Mouse (Mus musculus): ENCODE data around the gene Adam1b.

DNA sequence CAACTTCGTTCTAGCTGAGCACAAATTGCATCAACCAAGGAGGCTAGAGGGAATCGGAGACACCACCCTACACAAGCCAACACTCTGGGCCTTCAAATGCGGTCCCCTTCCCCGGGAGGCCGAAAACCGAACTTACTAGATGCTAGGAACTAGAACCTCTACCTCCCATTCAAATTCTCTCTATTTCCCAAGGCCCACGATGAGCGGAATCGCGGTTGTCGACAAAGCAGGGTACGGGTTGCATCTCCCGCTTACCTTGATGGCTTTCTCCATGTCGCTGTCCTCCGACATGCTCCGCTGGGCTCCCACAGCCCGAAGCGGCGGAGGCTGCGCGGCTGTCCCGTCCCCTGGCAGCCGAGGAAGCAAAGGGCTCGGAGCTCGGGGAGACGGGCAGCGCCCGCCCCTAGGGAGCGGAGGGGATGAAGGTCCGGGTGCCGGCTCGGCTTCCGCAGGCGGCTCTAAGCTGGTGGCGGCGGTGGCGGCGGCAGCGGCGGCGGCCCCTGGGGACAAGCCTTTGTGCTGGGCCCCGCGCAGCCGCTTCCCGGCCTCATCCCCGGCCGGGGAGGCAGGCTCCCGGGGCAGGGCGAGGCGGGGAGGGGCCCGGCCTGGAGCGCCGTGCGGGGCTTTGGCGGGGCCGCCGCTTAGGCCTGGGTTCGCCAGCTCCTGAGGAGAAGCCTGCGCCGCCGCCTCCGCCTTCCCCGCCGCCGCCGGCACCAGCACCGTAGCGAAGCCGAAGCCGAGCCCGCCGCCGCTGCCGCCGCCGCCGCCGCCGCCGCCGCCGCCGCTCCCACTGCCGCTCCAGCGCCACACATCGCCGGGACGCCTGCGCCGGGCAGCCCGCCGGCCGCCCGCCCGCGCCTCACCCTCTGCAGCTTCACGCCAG, 41.9 kb upstream of the Adam1b start, which contains the start of the genes Adam1a and Gm42878:
- TF ChIP-seq CTCF (IDR thresholded peaks at IDR 0.05; ENCODE audit: control insufficient read depth, insufficient read depth, insufficient read length) (no peak), CEBPB (IDR thresholded peaks at IDR 0.05; ENCODE audit: low read depth) (no peak), FOSL1 (IDR thresholded peaks at IDR 0.05; ENCODE audit: insufficient read depth, low read length, poor library complexity, severe bottlenecking) (no peak), MYOD1 (IDR thresholded peaks at IDR 0.05; ENCODE audit: control insufficient read depth, insufficient read length, low read depth) (no peak), USF1 (IDR thresholded peaks at IDR 0.05; ENCODE audit: low read depth) (no peak)
